42 mouse cellular contexts compared by ENCODE assay signal in genomic region chrX:9789542-9789941, GRCm38 (mm10). TPM values are rescaled to one million over a fixed set of nuclear protein-coding genes. Genes with fewer than 3 reads are reported as not detected.
"Had no signal": no experiment of that assay in that cellular context is flagged by ENCODE, and none has a peak within 500 bp of the region (broad histone marks: within the 10 kb centered on the region; RNA-seq: fewer than 3 reads in every experiment).

No protein-coding gene starts in this region.

- DNase-seq: gastrocnemius, postnatal 14 days; gastrocnemius, postnatal 36 days; heart, adult 11 months; heart, adult 2 months; heart, postnatal 14 days; heart, postnatal 36 days; kidney, adult 11 months; kidney, adult 2 months; kidney, adult 9 months; kidney, postnatal 14 days; kidney, postnatal 36 days; layer of hippocampus, adult 9-11 months; layer of hippocampus, postnatal 36 days had no signal

- H3K9ac ChIP-seq: heart, embryonic 13.5 days; heart, embryonic 15.5 days; hindbrain, embryonic 13.5 days; hindbrain, embryonic 15.5 days; kidney, embryonic 15.5 days; limb, embryonic 13.5 days; limb, embryonic 15.5 days; liver, embryonic 12.5 days; liver, embryonic 14.5 days had no signal

- H3K4me3 ChIP-seq: heart, adult 2 months; heart, embryonic 13.5 days; heart, embryonic 15.5 days; hindbrain, embryonic 13.5 days; hindbrain, embryonic 15.5 days; kidney, embryonic 15.5 days; limb, embryonic 13.5 days; limb, embryonic 15.5 days; liver, embryonic 12.5 days had no signal

- H3K36me3 ChIP-seq: heart, embryonic 13.5 days; heart, embryonic 15.5 days; hindbrain, embryonic 13.5 days; hindbrain, embryonic 15.5 days; kidney, embryonic 15.5 days; limb, embryonic 13.5 days; limb, embryonic 15.5 days; liver, embryonic 12.5 days had no signal

- H3K9me3 ChIP-seq: heart, embryonic 13.5 days; heart, embryonic 15.5 days; hindbrain, embryonic 13.5 days; hindbrain, embryonic 15.5 days; kidney, embryonic 15.5 days; limb, embryonic 13.5 days; limb, embryonic 15.5 days; liver, embryonic 12.5 days had no signal

- ATAC-seq: hindbrain, postnatal 0 days; intestine, embryonic 16.5 days; liver, embryonic 12.5 days had no signal

- H3K27me3 ChIP-seq: heart, embryonic 13.5 days; heart, embryonic 15.5 days; hindbrain, embryonic 13.5 days; hindbrain, embryonic 15.5 days; kidney, embryonic 15.5 days; limb, embryonic 13.5 days; limb, embryonic 15.5 days; liver, embryonic 12.5 days had no signal

- H3K4me1 ChIP-seq: heart, embryonic 13.5 days; heart, embryonic 15.5 days; hindbrain, embryonic 13.5 days; hindbrain, embryonic 15.5 days; kidney, embryonic 15.5 days; limb, embryonic 13.5 days; limb, embryonic 15.5 days; liver, embryonic 12.5 days had no signal

- H3K27ac ChIP-seq: heart, adult 2 months; heart, embryonic 13.5 days; heart, embryonic 15.5 days; hindbrain, embryonic 13.5 days; hindbrain, embryonic 15.5 days; hindbrain, postnatal 0 days; kidney, embryonic 15.5 days; kidney, postnatal 0 days; limb, embryonic 13.5 days; limb, embryonic 15.5 days; liver, embryonic 12.5 days; liver, embryonic 14.5 days had no signal

- H3K4me2 ChIP-seq: heart, embryonic 11.5 days; heart, embryonic 13.5 days; heart, embryonic 15.5 days; hindbrain, embryonic 13.5 days; hindbrain, embryonic 15.5 days; kidney, embryonic 15.5 days; limb, embryonic 13.5 days; limb, embryonic 15.5 days; liver, embryonic 12.5 days had no signal

RNA-seq across cellular contexts. Expression of gene Hypm, which starts 57.2 kb away (rescaled TPM):
- total RNA-seq: gastrocnemius, adult 8-10 months; gastrocnemius, postnatal 14 days; gastrocnemius, postnatal 36 days; heart, adult 2 months; heart, postnatal 14 days; heart, postnatal 36 days; hematopoietic stem cell, adult 5-6 weeks; hindbrain, postnatal 0 days; layer of hippocampus, adult 18-20 months; layer of hippocampus, adult 8-10 months; layer of hippocampus, postnatal 14 days; layer of hippocampus, postnatal 36 days; left cerebral cortex, adult 18-20 months; left cerebral cortex, adult 8-10 months; left cerebral cortex, postnatal 10 days had no signal
- polyA plus RNA-seq: heart, adult 2 months; heart, embryonic 11.5 days; heart, embryonic 13.5 days; heart, embryonic 15.5 days; heart, postnatal 0 days; hindbrain, embryonic 11.5 days; hindbrain, embryonic 13.5 days; hindbrain, embryonic 15.5 days; hindbrain, postnatal 0 days; intestine, embryonic 14.5 days; intestine, embryonic 16.5 days; kidney, adult 2 months; kidney, embryonic 15.5 days; kidney, postnatal 0 days; large intestine, adult 2 months; limb, embryonic 11.5 days; limb, embryonic 13.5 days; limb, embryonic 15.5 days; liver, adult 2 months; liver, embryonic 12.5 days; liver, embryonic 16.5 days had no signal

RNA-seq across cellular contexts. Expression of gene H2al3, which starts 60.0 kb away (rescaled TPM):
- total RNA-seq: gastrocnemius, adult 8-10 months; gastrocnemius, postnatal 14 days; gastrocnemius, postnatal 36 days; heart, adult 2 months; heart, postnatal 14 days; heart, postnatal 36 days; hematopoietic stem cell, adult 5-6 weeks; hindbrain, postnatal 0 days; layer of hippocampus, adult 18-20 months; layer of hippocampus, adult 8-10 months; layer of hippocampus, postnatal 14 days; layer of hippocampus, postnatal 36 days; left cerebral cortex, adult 18-20 months; left cerebral cortex, adult 8-10 months; left cerebral cortex, postnatal 10 days; left cerebral cortex, postnatal 36 days had no signal
- polyA plus RNA-seq: heart, adult 2 months; heart, embryonic 11.5 days; heart, embryonic 13.5 days; heart, embryonic 15.5 days; heart, postnatal 0 days; hindbrain, embryonic 11.5 days; hindbrain, embryonic 13.5 days; hindbrain, embryonic 15.5 days; hindbrain, postnatal 0 days; intestine, embryonic 14.5 days; intestine, embryonic 16.5 days; kidney, adult 2 months; kidney, embryonic 15.5 days; kidney, postnatal 0 days; large intestine, adult 2 months; limb, embryonic 11.5 days; limb, embryonic 15.5 days; liver, adult 2 months; liver, embryonic 12.5 days; liver, embryonic 14.5 days; liver, embryonic 16.5 days had no signal
